Mouse (Mus musculus) hindlimb bud, embryonic 11.5 days (tissue): ENCODE measurements around the gene Snai1.

Experiments
- DNase-seq: peaks from one replicate; pipeline ENCODE4 v3.0.0-alpha.2; 2012; ENCODE audit warnings: low read depth, low spot score; ENCODE audit errors: extremely low spot score

The Snai1 gene

DNA sequence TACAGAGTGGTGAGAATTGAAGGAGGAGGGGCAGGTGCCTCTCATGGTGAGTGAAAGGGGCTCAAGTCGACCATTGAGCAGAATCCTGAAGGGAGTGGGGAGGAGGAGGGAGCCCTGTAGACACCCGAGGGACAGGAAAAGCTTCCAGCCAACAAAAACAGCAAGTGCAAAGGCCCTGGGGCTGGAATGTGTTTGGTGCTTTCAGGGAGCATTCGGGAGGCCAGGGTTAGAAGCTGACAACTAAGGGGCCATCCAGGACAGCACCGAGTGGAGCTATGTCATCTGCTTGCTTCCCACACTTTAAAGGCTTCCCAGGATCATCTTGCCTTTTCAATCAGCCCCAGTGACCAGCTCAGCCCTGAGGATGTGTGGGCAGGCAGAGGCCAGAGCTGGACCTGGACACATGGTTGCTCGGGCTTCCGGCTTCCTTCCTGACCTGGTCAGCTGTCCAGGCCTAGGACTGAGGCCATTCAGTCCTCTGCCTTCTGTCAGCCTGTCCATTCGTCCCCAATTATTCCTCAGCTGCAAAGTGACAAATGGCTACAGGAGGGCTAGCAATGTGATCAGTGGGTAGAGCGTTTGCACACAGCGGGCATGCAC is 39.3 kb downstream of the Snai1 start:
- no peak for DNase-seq

DNA sequence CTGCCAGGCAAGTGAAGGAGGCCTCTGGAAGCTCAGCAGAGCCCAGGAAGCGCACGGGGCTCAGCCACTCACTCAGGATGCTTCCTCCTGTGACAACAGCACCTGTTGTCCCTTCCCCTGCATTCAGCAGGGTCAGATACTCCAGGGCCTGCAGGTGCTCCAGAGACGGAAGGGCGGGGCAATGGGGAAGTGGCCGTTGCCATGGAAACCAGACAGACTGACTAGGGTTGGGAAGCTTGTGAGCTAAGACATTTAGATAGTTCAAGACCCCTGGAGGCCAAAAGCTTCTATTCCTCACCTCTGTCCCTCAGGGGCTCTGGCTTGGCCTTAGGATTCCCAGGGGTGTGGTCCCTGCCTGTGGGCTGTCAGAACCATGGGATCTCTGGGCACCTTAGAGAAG is 40.5 kb downstream of the Snai1 start:
- no peak for DNase-seq

GRCm38 (mm10) chr2:167583161-167583952 is 45.4 kb downstream of the Snai1 start:
- no peak for DNase-seq

DNA sequence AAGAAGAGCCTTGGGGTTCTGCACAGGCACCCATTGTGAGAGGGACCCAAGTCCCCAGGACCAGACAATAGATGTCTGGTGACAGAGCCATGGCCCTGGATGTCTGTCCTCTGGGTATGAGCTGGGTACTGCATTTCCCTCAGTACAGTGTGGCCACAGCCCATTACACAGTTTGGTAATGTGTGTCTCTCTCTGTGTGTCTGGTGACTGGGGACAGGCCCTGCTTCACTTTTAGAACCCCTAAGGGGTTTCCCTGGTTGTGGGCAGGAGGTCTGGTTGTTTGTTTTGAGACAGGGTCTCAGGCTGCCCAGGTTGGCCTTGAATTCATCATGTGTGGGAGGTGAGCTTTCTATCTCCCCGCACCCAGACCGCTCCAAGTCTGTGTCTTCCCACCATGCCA is 47.3 kb downstream of the Snai1 start:
- DNase-seq, result no peak

GRCm38 (mm10) chr2:167586041-167586440 is 48.0 kb downstream of the Snai1 start:
- DNase-seq, result no peak

GRCm38 (mm10) chr2:167586976-167587375 is 49.0 kb downstream of the Snai1 start:
- DNase-seq, result no peak

DNA sequence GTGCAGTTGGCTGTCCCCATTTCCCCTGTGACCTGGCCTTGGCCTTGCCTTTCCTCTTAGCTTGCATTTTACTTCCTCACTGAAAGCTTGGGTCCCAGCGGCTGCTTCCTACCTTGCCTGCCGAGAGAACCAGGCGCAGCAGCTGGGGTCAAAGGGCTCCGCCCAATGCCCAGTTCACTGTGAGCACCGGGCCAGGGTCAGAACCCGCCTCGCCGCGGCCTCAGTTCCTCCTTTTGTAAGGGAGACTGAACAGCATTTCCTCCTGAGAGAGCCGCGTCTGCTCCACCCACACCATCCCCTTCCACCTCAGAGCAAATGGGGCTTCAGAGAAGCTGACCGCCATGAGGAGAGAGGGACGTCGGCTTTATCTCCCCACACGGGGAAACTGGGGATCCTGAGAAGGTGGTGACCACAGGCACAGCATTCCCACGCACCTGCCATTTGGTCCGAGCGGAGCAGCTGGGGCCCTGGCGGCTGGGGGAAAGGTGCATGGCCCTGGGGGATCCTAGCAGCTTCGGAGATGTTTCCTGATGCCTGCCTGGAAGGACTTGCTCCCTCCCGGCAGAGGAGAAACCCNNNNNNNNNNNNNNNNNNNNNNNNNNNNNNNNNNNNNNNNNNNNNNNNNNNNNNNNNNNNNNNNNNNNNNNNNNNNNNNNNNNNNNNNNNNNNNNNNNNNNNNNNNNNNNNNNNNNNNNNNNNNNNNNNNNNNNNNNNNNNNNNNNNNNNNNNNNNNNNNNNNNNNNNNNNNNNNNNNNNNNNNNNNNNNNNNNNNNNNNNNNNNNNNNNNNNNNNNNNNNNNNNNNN is 51.0 kb downstream of the Snai1 start:
- DNase-seq, result no peak
